Mouse (Mus musculus) hindbrain, embryonic 16.5 days (tissue): Measurements from ENCODE around the gene Pip5k1b. TPM values are rescaled to one million over a fixed set of nuclear protein-coding genes. Genes with fewer than 3 reads are reported as not detected.
A peak's percentile ranks its signal among the peaks of the same experiment; 100 is the strongest.

Experiments used
- ATAC-seq: fragments of 200-750 bp; cut with Nextera tagmentation; 2 replicates; pipeline ENCODE4 v1.8.0; 2017; ENCODE audit warnings: moderate TSS enrichment, moderate library complexity
- H3K27ac ChIP-seq: fragments of 300-500 bp; sonication (generic); 2 replicates; pipeline ENCODE4 v1.5.1; 2014; ENCODE audit warnings: low read depth, mild to moderate bottlenecking, control low read depth, low read length, moderate library complexity
- H3K27me3 ChIP-seq: fragments of 300-500 bp; sonication (generic); replicated peaks from 2 replicates; pipeline ENCODE4 v1.6.1; 2014; ENCODE audit warnings: low read length; ENCODE audit not compliant: control insufficient read depth, insufficient read depth
- H3K36me3 ChIP-seq: fragments of 300-500 bp; sonication (generic); 2 replicates; pipeline ENCODE4 v1.6.1; 2014; ENCODE audit warnings: mild to moderate bottlenecking, low read length, moderate library complexity, mixed read lengths; ENCODE audit not compliant: control insufficient read depth, insufficient read depth
- H3K4me1 ChIP-seq: fragments of 300-500 bp; sonication (generic); 2 replicates; pipeline ENCODE4 v1.6.1; 2014; ENCODE audit warnings: low read depth, low read length; ENCODE audit not compliant: control insufficient read depth, insufficient read depth
- H3K4me2 ChIP-seq: fragments of 300-500 bp; sonication (generic); 2 replicates; pipeline ENCODE4 v1.6.1; 2014; ENCODE audit warnings: mild to moderate bottlenecking, low read length, control low read depth, moderate library complexity
- H3K4me3 ChIP-seq: fragments of 300-500 bp; sonication (generic); 2 replicates; pipeline ENCODE4 v1.5.1; 2014; ENCODE audit warnings: mild to moderate bottlenecking, low read length, control low read depth, moderate library complexity
- H3K9ac ChIP-seq: fragments of 300-500 bp; sonication (generic); 2 replicates; pipeline ENCODE4 v1.6.1; 2014; ENCODE audit warnings: low read depth, mild to moderate bottlenecking, control low read depth, low read length, moderate library complexity
- H3K9me3 ChIP-seq: fragments of 300-500 bp; sonication (generic); 2 replicates; pipeline ENCODE4 v1.6.1; 2014; ENCODE audit warnings: mild to moderate bottlenecking, low read length, moderate library complexity; ENCODE audit not compliant: control insufficient read depth
- WGBS: fragments of 180-500 bp; shearing (Covaris S2); extraction: QIAGEN DNeasy Blood & Tissue Kit; methylation state at CpG from one replicate; pipeline ENCODE4 v1.1.7; 2014; 5-methylcytosine and 5-hydroxymethylcytosine counted together
- polyA plus RNA-seq: library from polyadenylated mRNA; unstranded; fragments of >200 nt; fragmentation: Nextera tagmentation; extraction: Ambion mirVana; gene quantifications from 2 replicates; pipeline ENCODE4 v1.2.1, GENCODE M21; 2015

Gene Pip5k1b
- polyA plus RNA-seq, 1 experiment from 2014 or later, result 2.2 TPM

DNA sequence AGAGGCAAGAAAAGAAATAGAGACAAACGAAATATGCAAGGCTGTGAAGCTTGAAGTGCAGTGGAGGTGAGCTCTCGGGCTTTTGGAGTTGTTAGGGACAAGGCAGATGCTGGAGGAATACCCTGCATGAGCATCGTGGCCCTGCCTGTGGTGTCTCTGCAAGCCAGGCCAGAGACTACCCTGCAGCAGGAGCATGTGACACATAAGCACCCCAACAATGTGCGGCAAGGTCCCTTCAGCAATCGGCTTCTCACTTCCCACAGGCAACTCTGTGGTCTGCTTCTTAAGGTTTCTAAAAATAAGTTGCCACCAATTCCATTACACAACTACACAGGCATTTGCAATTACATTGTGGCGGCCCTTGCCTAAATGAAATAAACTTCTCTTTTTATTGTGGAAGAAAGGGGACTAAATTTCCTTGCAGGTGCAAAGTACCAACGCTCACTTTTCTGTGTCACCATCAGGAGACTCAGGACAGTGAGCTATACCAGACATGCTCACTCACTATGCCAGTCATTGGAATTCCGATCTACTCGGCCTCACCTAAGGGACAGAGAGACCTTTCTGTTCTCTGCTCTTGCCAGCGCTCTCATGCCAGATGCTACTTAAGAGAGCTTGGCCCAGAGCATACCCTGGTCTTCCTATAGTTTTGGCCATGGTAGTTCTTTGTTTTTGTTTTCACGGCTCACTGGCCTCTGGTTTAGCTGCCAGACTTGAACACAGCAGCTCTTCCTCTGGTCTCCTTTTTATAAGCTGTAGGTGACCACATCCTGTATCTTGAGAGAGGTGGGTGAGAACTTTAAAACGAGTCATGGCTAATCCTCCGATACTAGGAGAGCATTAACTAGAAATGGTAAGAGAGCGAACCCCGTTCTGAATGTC lies 28.7 kb downstream of the Pip5k1b start:
- H3K9ac ChIP-seq, result no peak overlapping the region
- no peaks in the 10 kb centered on the region for H3K36me3 ChIP-seq
- no peak overlapping the region for H3K4me3 ChIP-seq
- no peaks in the 10 kb centered on the region for H3K4me1 ChIP-seq
- ATAC-seq, result no peak
- WGBS, result 81% methylated on average over 15 of the region's 15 CpGs
- H3K9me3 ChIP-seq, result no peaks in the 10 kb centered on the region
- H3K27ac ChIP-seq, result no peak overlapping the region
- H3K4me2 ChIP-seq, result no peak overlapping the region
- H3K27me3 ChIP-seq, result no peaks in the 10 kb centered on the region

DNA sequence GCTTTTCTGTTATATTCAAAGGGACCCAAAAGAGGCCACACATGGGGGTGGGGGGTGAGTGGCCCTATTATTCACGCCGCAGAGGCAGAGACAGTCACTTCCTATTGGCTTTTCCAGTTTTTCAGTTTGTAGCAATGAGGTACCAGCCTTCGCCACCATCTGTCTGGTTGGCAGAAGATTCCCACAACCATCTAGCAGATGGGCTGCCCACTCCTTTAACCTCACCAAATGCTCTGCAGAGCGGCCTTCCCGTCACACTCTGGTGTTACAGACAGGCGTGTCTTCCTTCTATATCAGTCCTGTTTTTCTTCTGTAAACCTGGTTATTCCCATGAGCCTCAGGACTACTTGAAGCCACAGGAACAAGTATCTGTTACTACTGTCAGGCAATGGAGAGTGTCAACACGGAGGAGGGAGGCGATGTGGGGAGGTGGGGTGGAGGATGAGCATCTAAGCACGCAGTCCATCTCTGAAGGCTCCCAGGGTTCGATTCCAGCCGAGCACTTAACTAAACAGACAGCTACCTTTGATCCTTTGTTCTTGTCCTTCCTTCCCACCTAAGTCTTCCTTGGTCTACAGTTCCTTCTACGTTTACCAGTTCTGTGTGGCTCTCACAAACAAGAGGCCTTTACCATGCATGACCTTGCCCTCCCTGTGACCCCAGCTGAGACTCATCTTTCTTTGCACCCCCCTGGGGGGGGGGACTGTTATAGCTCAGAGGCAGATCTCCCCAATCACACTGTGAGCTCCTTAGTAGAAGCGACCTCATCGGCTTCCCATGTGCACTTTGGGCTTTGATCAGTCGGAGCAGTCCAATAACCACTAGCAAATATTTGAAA lies 32.0 kb downstream of the Pip5k1b start:
- Histone ChIP-seq H3K4me1 (no peaks in the 10 kb centered on the region), H3K9ac (no peak overlapping the region), H3K4me3 (no peak overlapping the region), H3K4me2 (no peak overlapping the region), H3K27me3 (no peaks in the 10 kb centered on the region), H3K36me3 (no peaks in the 10 kb centered on the region), H3K9me3 (no peaks in the 10 kb centered on the region), H3K27ac (no peak overlapping the region)
- 75% methylated on average over 15 of the region's 15 CpGs for WGBS
- ATAC-seq, result peak; percentile 27; the same call in 1 of the 2 replicates

DNA sequence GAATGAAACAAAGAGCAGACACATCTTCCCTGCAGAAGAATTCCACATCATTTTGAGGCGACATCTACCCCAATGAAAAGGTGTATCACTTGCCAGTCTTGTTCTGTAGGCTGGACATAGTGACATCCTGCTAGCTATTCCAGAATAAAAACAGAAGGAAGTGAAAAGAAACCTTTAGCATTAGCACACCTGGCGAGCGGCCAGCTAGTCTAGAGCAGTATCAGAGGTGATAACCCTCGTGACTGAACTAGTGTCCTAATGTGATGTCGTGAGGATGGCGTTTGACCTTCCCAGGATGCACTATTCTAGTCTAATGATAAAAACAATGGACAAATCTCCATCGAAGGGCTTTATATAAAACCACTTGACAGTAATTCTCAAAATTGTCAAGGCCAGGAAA lies 33.7 kb downstream of the Pip5k1b start:
- 88% methylated on average over 7 of the region's 7 CpGs for WGBS
- no peaks in the 10 kb centered on the region for H3K4me1 ChIP-seq
- H3K9me3 ChIP-seq, result no peaks in the 10 kb centered on the region
- H3K36me3 ChIP-seq, result no peaks in the 10 kb centered on the region
- no peaks in the 10 kb centered on the region for H3K27me3 ChIP-seq
- no peak overlapping the region for H3K9ac ChIP-seq
- H3K4me2 ChIP-seq, result no peak overlapping the region
- H3K27ac ChIP-seq, result no peak overlapping the region
- no peak overlapping the region for H3K4me3 ChIP-seq
- ATAC-seq, result no peak

DNA sequence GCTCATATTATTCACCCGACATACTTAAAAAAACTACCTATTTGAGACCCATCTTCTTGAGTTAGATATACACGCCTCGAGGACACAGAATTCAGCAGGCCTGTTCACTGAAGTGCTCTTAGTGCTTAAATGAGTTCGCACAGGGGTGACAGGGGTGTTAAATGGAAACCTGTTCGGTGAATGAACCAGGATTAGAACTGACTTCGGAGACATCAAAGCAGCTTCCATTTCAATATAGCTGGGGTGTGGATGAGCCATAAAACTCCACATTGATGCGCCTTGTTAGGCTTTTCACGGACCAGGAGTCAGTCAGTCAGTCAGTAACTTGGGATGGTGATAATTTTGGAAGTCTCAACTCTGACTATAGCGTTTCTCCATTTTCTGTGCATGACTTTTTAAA lies 34.5 kb downstream of the Pip5k1b start:
- no peak for ATAC-seq
- WGBS, result 88% methylated on average over 9 of the region's 9 CpGs
- H3K36me3 ChIP-seq, result no peaks in the 10 kb centered on the region
- no peak overlapping the region for H3K4me3 ChIP-seq
- no peaks in the 10 kb centered on the region for H3K27me3 ChIP-seq
- H3K9ac ChIP-seq, result no peak overlapping the region
- H3K9me3 ChIP-seq, result no peaks in the 10 kb centered on the region
- H3K4me1 ChIP-seq, result no peaks in the 10 kb centered on the region
- H3K27ac ChIP-seq, result no peak overlapping the region
- H3K4me2 ChIP-seq, result no peak overlapping the region

DNA sequence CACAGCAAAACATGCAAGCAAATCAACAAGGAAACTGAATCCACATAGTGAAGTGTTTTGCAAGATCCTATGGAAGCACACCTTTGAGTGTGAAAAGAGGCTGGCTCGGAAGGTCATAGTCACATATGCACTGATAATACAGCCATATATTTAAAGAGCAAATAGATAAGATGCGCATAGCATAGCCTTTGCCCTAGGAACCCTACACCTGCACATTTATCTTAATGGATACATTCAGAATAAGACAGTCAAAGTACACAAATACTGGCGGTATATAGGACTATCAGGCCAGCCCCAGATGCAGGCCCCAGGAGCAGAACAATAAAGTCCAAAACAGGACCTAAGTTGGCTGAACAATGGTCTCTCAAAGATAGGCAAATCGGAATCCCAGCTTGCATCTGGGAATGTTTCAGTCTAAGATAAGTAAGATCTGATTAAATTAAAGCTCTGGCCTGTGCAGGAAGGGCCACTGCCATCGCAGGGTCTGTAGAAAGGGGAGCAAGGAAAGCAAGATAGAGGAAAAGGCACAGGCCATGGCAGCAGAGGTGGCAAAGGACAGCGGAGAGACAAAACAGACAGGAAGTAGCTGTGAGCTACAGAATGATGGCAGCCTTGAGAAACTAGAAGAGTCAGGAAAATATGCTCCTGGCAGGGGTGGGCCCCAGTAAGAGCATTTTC lies 35.8 kb downstream of the Pip5k1b start:
- WGBS, result 91% methylated on average over 6 of the region's 6 CpGs
- ATAC-seq, result no peak

DNA sequence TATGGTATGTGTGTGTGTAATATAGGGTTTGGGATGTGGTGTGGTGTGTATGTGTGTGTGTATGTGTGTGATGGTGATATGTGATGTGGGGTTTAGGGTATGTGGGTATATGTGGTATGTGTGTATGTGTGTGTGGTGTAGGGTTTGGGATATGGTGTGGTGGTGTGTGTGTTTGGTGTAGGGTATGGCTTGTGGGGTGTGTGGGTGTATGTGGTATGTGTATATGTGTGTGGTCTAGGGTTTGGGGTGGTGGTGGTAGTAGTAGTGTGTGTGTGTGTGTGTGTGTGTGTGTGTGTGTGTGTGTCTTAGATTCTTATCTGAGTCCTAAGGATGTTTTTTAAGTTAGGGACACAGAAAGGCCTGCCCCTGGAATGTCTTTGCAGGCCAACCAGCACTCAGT lies 37.3 kb downstream of the Pip5k1b start:
- Histone ChIP-seq H3K4me3 (no peak overlapping the region), H3K9ac (no peak overlapping the region), H3K4me1 (no peaks in the 10 kb centered on the region), H3K27ac (no peak overlapping the region), H3K36me3 (no peaks in the 10 kb centered on the region), H3K9me3 (no peaks in the 10 kb centered on the region), H3K27me3 (no peaks in the 10 kb centered on the region), H3K4me2 (no peak overlapping the region)
- no peak for ATAC-seq

More for the DNA sequence above, 35.8 kb downstream of the Pip5k1b start:
- H3K27ac ChIP-seq, result no peak overlapping the region
- H3K4me1 ChIP-seq, result no peaks in the 10 kb centered on the region
- H3K9ac ChIP-seq, result no peak overlapping the region
- no peaks in the 10 kb centered on the region for H3K9me3 ChIP-seq
- H3K4me3 ChIP-seq, result no peak overlapping the region
- H3K4me2 ChIP-seq, result no peak overlapping the region
- H3K27me3 ChIP-seq, result no peaks in the 10 kb centered on the region
- no peaks in the 10 kb centered on the region for H3K36me3 ChIP-seq

DNA sequence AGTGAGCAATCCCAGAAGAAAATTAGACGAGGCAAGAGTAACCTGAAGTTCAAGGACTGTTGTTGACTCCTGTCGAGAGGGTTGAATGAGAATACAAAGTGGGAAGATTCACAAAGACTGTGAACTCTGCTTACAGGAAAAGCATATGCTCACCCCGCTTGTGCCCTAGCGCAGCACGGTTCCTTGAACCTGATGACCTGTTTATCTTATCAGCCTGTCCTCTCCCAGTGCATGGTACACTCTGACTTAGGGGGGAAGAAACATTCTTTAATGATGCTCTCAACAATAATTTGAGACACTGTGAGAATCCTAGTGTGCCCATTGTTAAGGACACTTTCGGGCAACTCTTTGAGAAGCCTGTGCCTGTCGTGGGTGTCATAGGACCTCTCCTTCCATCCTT lies 38.6 kb downstream of the Pip5k1b start:
- Histone ChIP-seq H3K4me1 (no peaks in the 10 kb centered on the region), H3K36me3 (no peaks in the 10 kb centered on the region), H3K4me3 (no peak overlapping the region), H3K9ac (no peak overlapping the region), H3K4me2 (no peak overlapping the region), H3K9me3 (no peaks in the 10 kb centered on the region), H3K27ac (no peak overlapping the region), H3K27me3 (no peaks in the 10 kb centered on the region)
- no peak for ATAC-seq
- WGBS, result 90% methylated on average over 7 of the region's 7 CpGs

DNA sequence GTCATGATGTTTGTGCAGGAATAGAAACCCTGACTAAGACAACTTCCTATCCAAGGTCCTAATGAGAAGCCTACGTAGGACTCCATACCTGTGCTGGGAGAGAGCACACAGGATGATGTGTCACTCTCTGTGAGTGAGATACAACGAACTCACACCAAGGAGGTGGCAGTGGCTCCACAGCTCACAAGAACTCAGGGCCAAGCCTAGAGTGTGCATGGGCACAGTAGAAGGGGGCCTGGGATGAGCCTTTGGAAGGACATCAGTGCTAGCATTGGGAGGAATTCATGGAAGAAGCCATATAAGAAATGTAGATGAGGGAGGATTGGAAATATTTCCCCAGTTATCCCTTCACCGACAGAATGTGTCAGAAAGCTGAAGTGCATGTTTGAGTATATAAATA lies 39.7 kb downstream of the Pip5k1b start:
- no peaks in the 10 kb centered on the region for H3K27me3 ChIP-seq

More for the DNA sequence above, 39.7 kb downstream of the Pip5k1b start:
- Histone ChIP-seq H3K4me3 (no peak overlapping the region), H3K4me1 (no peaks in the 10 kb centered on the region), H3K9ac (no peak overlapping the region), H3K9me3 (no peaks in the 10 kb centered on the region), H3K4me2 (no peak overlapping the region), H3K36me3 (no peaks in the 10 kb centered on the region), H3K27ac (no peak overlapping the region)
- WGBS, result 98% methylated on average over 3 of the region's 3 CpGs
- ATAC-seq, result no peak
